In the genomic region with DNA sequence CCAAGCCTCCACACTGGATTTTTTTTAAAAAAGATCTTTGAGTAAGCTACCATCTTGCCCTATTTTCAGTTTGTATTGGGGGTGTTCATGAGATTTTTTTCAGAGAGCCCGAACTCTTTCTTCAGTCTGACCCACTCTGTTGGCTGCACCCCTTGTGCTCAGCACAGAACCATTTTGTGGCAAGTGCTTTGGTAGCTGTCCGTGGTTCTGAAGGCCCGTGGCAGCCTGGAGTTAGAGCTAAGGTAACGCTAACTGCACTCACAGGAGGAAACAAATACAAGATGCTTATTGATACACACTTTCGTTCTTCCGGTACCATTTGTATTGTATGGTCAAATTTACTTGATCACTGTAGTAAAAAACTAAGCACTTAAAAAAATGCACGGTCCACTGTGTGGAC, we compare ENCODE assay signal across 11 mouse cellular contexts. TPM values are rescaled to one million over a fixed set of nuclear protein-coding genes. Genes with fewer than 3 reads are reported as not detected.
DNase-seq lines count a peak whose midpoint lies in the region; ATAC-seq lines count a peak whose summit lies in the region.
"Had no signal": no experiment of that assay in that cellular context is flagged by ENCODE, and none has a peak within 500 bp of the region (broad histone marks: within the 10 kb centered on the region; RNA-seq: fewer than 3 reads in every experiment).

No protein-coding gene starts in this region.

- ATAC-seq in forebrain, embryonic 11.5 days (replicated peaks; ENCODE audit: low FRiP score) = no peak
- ATAC-seq in forebrain, embryonic 13.5 days = no peak
- ATAC-seq in midbrain, embryonic 16.5 days = no peak
- ATAC-seq in forebrain, embryonic 12.5 days (ENCODE audit: low FRiP score) = no peak
- ATAC-seq: intestine, embryonic 15.5 days had no signal

- no peaks in the 10 kb centered on the region for H3K9me3 ChIP-seq in forebrain, embryonic 11.5 days (ENCODE audit: control insufficient read depth, low read length)
- no peaks in the 10 kb centered on the region for H3K9me3 ChIP-seq in forebrain, embryonic 13.5 days (replicated peaks)
- no peaks in the 10 kb centered on the region for H3K9me3 ChIP-seq in midbrain, embryonic 10.5 days (replicated peaks)
- peaks cover 7% of the 10 kb centered on the region; the same call in 1 of the 2 replicates for H3K9me3 ChIP-seq in midbrain, embryonic 16.5 days (replicated peaks; ENCODE audit: control insufficient read depth, low read length, poor library complexity, severe bottlenecking)
- no peaks in the 10 kb centered on the region for H3K9me3 ChIP-seq in forebrain, embryonic 12.5 days
- H3K9me3 ChIP-seq: embryonic facial prominence, embryonic 12.5 days; intestine, embryonic 15.5 days; liver, embryonic 15.5 days had no signal

- 50% methylated on average over 7 of the region's 7 CpGs for WGBS in forebrain, embryonic 11.5 days
- WGBS in forebrain, embryonic 13.5 days = 50% methylated on average over 7 of the region's 7 CpGs
- WGBS in midbrain, embryonic 10.5 days = 51% methylated on average over 7 of the region's 7 CpGs
- WGBS in midbrain, embryonic 16.5 days = 45% methylated on average over 7 of the region's 7 CpGs
- WGBS in forebrain, embryonic 12.5 days = 53% methylated on average over 7 of the region's 7 CpGs

- H3K27ac ChIP-seq in forebrain, embryonic 11.5 days (ENCODE audit: low read depth, low read length) = no peak overlapping the region
- no peak overlapping the region for H3K27ac ChIP-seq in forebrain, embryonic 13.5 days
- H3K27ac ChIP-seq in midbrain, embryonic 10.5 days (replicated peaks) = no peak overlapping the region
- no peak overlapping the region for H3K27ac ChIP-seq in midbrain, embryonic 16.5 days (ENCODE audit: low read length)
- H3K27ac ChIP-seq in forebrain, embryonic 12.5 days = no peak overlapping the region
- H3K27ac ChIP-seq: embryonic facial prominence, embryonic 12.5 days; intestine, embryonic 15.5 days; liver, embryonic 15.5 days had no signal

- no peak overlapping the region for H3K9ac ChIP-seq in forebrain, embryonic 11.5 days (ENCODE audit: low read length)
- H3K9ac ChIP-seq in forebrain, embryonic 13.5 days = no peak overlapping the region
- no peak overlapping the region for H3K9ac ChIP-seq in midbrain, embryonic 16.5 days (ENCODE audit: low read depth, low read length)
- H3K9ac ChIP-seq in forebrain, embryonic 12.5 days = no peak overlapping the region
- H3K9ac ChIP-seq: embryonic facial prominence, embryonic 12.5 days; intestine, embryonic 15.5 days; liver, embryonic 15.5 days had no signal

- no peaks in the 10 kb centered on the region for H3K27me3 ChIP-seq in forebrain, embryonic 11.5 days (ENCODE audit: control insufficient read depth, insufficient read depth, low read length)
- no peaks in the 10 kb centered on the region for H3K27me3 ChIP-seq in forebrain, embryonic 13.5 days
- no peaks in the 10 kb centered on the region for H3K27me3 ChIP-seq in midbrain, embryonic 10.5 days (ENCODE audit: low read depth, poor library complexity, severe bottlenecking)
- no peaks in the 10 kb centered on the region for H3K27me3 ChIP-seq in midbrain, embryonic 16.5 days (ENCODE audit: control insufficient read depth, insufficient read depth, low read depth, low read length)
- no peaks in the 10 kb centered on the region for H3K27me3 ChIP-seq in forebrain, embryonic 12.5 days
- H3K27me3 ChIP-seq: embryonic facial prominence, embryonic 12.5 days; intestine, embryonic 15.5 days; liver, embryonic 15.5 days had no signal

- H3K4me2 ChIP-seq in forebrain, embryonic 11.5 days (ENCODE audit: low read depth, low read length, severe bottlenecking) = no peak overlapping the region
- no peak overlapping the region for H3K4me2 ChIP-seq in forebrain, embryonic 13.5 days
- no peak overlapping the region for H3K4me2 ChIP-seq in midbrain, embryonic 16.5 days (ENCODE audit: low read length)
- no peak overlapping the region for H3K4me2 ChIP-seq in forebrain, embryonic 12.5 days
- H3K4me2 ChIP-seq: embryonic facial prominence, embryonic 12.5 days; intestine, embryonic 15.5 days; liver, embryonic 15.5 days had no signal

- peak; percentile 56 for DNase-seq in forebrain, embryonic 11.5 days (ENCODE audit: low spot score)
- DNase-seq in midbrain, embryonic 10.5 days (ENCODE audit: low spot score) = peak; percentile 16
- peak; percentile 79 for DNase-seq in embryo, embryonic 10 days (ENCODE audit: low spot score)
- DNase-seq in ovary, postnatal 36 days (ENCODE audit: low spot score) = peak; percentile 38
- no peak for DNase-seq in left cerebral cortex, adult 8-10 months (ENCODE audit: low spot score in 2 of 2)

- H3K4me1 ChIP-seq in forebrain, embryonic 11.5 days (replicated peaks; ENCODE audit: control insufficient read depth, insufficient read depth, low read length) = no peaks in the 10 kb centered on the region
- H3K4me1 ChIP-seq in forebrain, embryonic 13.5 days = no peaks in the 10 kb centered on the region
- H3K4me1 ChIP-seq in midbrain, embryonic 10.5 days = no peaks in the 10 kb centered on the region
- H3K4me1 ChIP-seq in midbrain, embryonic 16.5 days (ENCODE audit: control insufficient read depth, insufficient read depth, low read length) = no peaks in the 10 kb centered on the region
- no peaks in the 10 kb centered on the region for H3K4me1 ChIP-seq in forebrain, embryonic 12.5 days
- H3K4me1 ChIP-seq: embryonic facial prominence, embryonic 12.5 days; intestine, embryonic 15.5 days; liver, embryonic 15.5 days had no signal

- H3K36me3 ChIP-seq in forebrain, embryonic 11.5 days (ENCODE audit: control insufficient read depth, insufficient read depth, low read length) = no peaks in the 10 kb centered on the region
- H3K36me3 ChIP-seq in forebrain, embryonic 13.5 days (ENCODE audit: poor library complexity, severe bottlenecking) = no peaks in the 10 kb centered on the region
- H3K36me3 ChIP-seq in midbrain, embryonic 10.5 days = no peaks in the 10 kb centered on the region
- H3K36me3 ChIP-seq in midbrain, embryonic 16.5 days (ENCODE audit: control insufficient read depth, insufficient read depth, low read length) = no peaks in the 10 kb centered on the region
- no peaks in the 10 kb centered on the region for H3K36me3 ChIP-seq in forebrain, embryonic 12.5 days (replicated peaks)
- H3K36me3 ChIP-seq: embryonic facial prominence, embryonic 12.5 days; intestine, embryonic 15.5 days; liver, embryonic 15.5 days had no signal

- H3K4me3 ChIP-seq in forebrain, embryonic 11.5 days (ENCODE audit: low read depth, low read length) = no peak overlapping the region
- no peak overlapping the region for H3K4me3 ChIP-seq in forebrain, embryonic 13.5 days
- no peak overlapping the region for H3K4me3 ChIP-seq in midbrain, embryonic 10.5 days
- H3K4me3 ChIP-seq in midbrain, embryonic 16.5 days (ENCODE audit: low read depth, low read length) = no peak overlapping the region
- H3K4me3 ChIP-seq in forebrain, embryonic 12.5 days (replicated peaks) = no peak overlapping the region
- H3K4me3 ChIP-seq: embryonic facial prominence, embryonic 12.5 days; intestine, embryonic 15.5 days; liver, embryonic 15.5 days had no signal

RNA-seq across cellular contexts. Expression of gene Med27, which starts 36.7 kb away (rescaled TPM):
- 65.9 and 70.1 TPM in 2 replicates for polyA plus RNA-seq in forebrain, embryonic 11.5 days (2014; fragmentation: Nextera tagmentation; extraction: Ambion mirVana)
- 98.0 and 100 TPM in 2 replicates for polyA plus RNA-seq in forebrain, embryonic 13.5 days (2015; fragmentation: Nextera tagmentation; extraction: Ambion mirVana)
- 61.0 and 70.0 TPM in 2 replicates for polyA plus RNA-seq in midbrain, embryonic 10.5 days (2016; fragmentation: Nextera tagmentation; extraction: Ambion mirVana)
- polyA plus RNA-seq in midbrain, embryonic 16.5 days (2015; fragmentation: Nextera tagmentation; extraction: Ambion mirVana) = 69.8 and 70.6 TPM in 2 replicates
- polyA plus RNA-seq in forebrain, embryonic 12.5 days (2016; fragmentation: Nextera tagmentation; extraction: Ambion mirVana) = 68.9 and 77.0 TPM in 2 replicates
- 10 to 100 TPM; 37.8 to 44.4 (median 40.5) TPM for total RNA-seq in left cerebral cortex, adult 8-10 months (2022)

RNA-seq across cellular contexts. Expression of gene Ntng2, which starts 57.2 kb away (rescaled TPM):
- 1.6 and 2.4 TPM in 2 replicates for polyA plus RNA-seq in forebrain, embryonic 11.5 days (2014; fragmentation: Nextera tagmentation; extraction: Ambion mirVana)
- 6.2 and 8.4 TPM in 2 replicates for polyA plus RNA-seq in forebrain, embryonic 13.5 days (2015; fragmentation: Nextera tagmentation; extraction: Ambion mirVana)
- 1.6 and 2.8 TPM in 2 replicates for polyA plus RNA-seq in midbrain, embryonic 10.5 days (2016; fragmentation: Nextera tagmentation; extraction: Ambion mirVana)
- 10.6 and 11.0 TPM in 2 replicates for polyA plus RNA-seq in midbrain, embryonic 16.5 days (2015; fragmentation: Nextera tagmentation; extraction: Ambion mirVana)
- 3.0 and 3.8 TPM in 2 replicates for polyA plus RNA-seq in forebrain, embryonic 12.5 days (2016; fragmentation: Nextera tagmentation; extraction: Ambion mirVana)
- total RNA-seq in left cerebral cortex, adult 8-10 months (2022) = 10 to 100 TPM; 71.9 to 82.7 (median 78.9) TPM

Comparison
In these comparisons a context has a peak if more than half of its experiments do, and no peak if none do; other contexts are left out.
1. DNase-seq: peak in forebrain, embryonic 11.5 days (single experiment), midbrain, embryonic 10.5 days (single experiment), embryo, embryonic 10 days (single experiment) and ovary, postnatal 36 days (single experiment); none in left cerebral cortex, adult 8-10 months (0 of 2).